Mouse (Mus musculus) cerebellum, adult 11 months (tissue): ENCODE results near the gene Prdm5.
A peak's percentile ranks its signal among the peaks of the same experiment; 100 is the strongest.

Source experiments
- DNase-seq: peaks from one replicate; pipeline ENCODE4 v3.0.0; 2022

Prdm5 gene

GRCm38 (mm10) chr6:65778861-65779688, at the start of gene Prdm5:
Gene Prdm5 (plus strand): TSS chr6:65778988.
- DNase-seq, result peak; percentile 57

- DNase-seq, result no peak
Observed at GRCm38 (mm10) chr6:65739442-65739841, 39.3 kb upstream of the Prdm5 start.

GRCm38 (mm10) chr6:65743144-65743870, 35.5 kb upstream of the Prdm5 start:
- no peak for DNase-seq

GRCm38 (mm10) chr6:65743871-65744202, 35.0 kb upstream of the Prdm5 start:
- DNase-seq, result no peak

GRCm38 (mm10) chr6:65758214-65758613, 20.6 kb upstream of the Prdm5 start:
- DNase-seq, result no peak

- DNase-seq, result no peak
Observed at GRCm38 (mm10) chr6:65759174-65759573, 19.6 kb upstream of the Prdm5 start.

GRCm38 (mm10) chr6:65760073-65760472, 18.7 kb upstream of the Prdm5 start:
- no peak for DNase-seq

GRCm38 (mm10) chr6:65764459-65764858, 14.3 kb upstream of the Prdm5 start:
- DNase-seq, result no peak

- no peak for DNase-seq
Observed at GRCm38 (mm10) chr6:65765057-65765456, 13.7 kb upstream of the Prdm5 start.

GRCm38 (mm10) chr6:65765752-65766397, 12.9 kb upstream of the Prdm5 start:
- no peak for DNase-seq

GRCm38 (mm10) chr6:65767911-65768310, 10.9 kb upstream of the Prdm5 start:
- DNase-seq, result no peak

GRCm38 (mm10) chr6:65773566-65773965, 5.2 kb upstream of the Prdm5 start:
- DNase-seq, result no peak

- no peak for DNase-seq
Observed at GRCm38 (mm10) chr6:65779689-65780233, 973 bp downstream of the Prdm5 start.

GRCm38 (mm10) chr6:65781441-65781840, 2.7 kb downstream of the Prdm5 start:
- no peak for DNase-seq

- no peak for DNase-seq
Observed at GRCm38 (mm10) chr6:65783670-65784069, 4.9 kb downstream of the Prdm5 start.

GRCm38 (mm10) chr6:65792923-65793322, 14.1 kb downstream of the Prdm5 start:
- no peak for DNase-seq

GRCm38 (mm10) chr6:65796552-65796951, 17.8 kb downstream of the Prdm5 start:
- DNase-seq, result no peak

- no peak for DNase-seq
Observed at GRCm38 (mm10) chr6:65797276-65797675, 18.5 kb downstream of the Prdm5 start.

GRCm38 (mm10) chr6:65798390-65798789, 19.6 kb downstream of the Prdm5 start:
- no peak for DNase-seq

- DNase-seq, result no peak
Observed at GRCm38 (mm10) chr6:65811685-65812084, 32.9 kb downstream of the Prdm5 start.

GRCm38 (mm10) chr6:65818039-65818747, 39.4 kb downstream of the Prdm5 start:
- peak; percentile 17 for DNase-seq

GRCm38 (mm10) chr6:65828656-65829055, 49.9 kb downstream of the Prdm5 start:
- DNase-seq, result no peak

GRCm38 (mm10) chr6:65831443-65831842, 52.7 kb downstream of the Prdm5 start:
- no peak for DNase-seq
